Mouse (Mus musculus) gastrocnemius, postnatal 10 days (tissue): ENCODE measurements around the gene Gpatch4. TPM values are rescaled to one million over a fixed set of nuclear protein-coding genes. Genes with fewer than 3 reads are reported as not detected.

Experiments
- DNase-seq: peaks from one replicate; pipeline ENCODE4 v3.0.0; 2021; ENCODE audit warnings: mixed read lengths
- long read RNA-seq, 2 experiments: library from polyadenylated mRNA; stranded (forward); transcript quantifications; one replicate each; pipeline ENCODE4 v2.0.0; 2021
- total RNA-seq, 2 experiments: library from RNA; stranded (reverse); gene quantifications; 2 replicates each; pipeline ENCODE4 v1.2.3; 2021

Gene Gpatch4
- total RNA-seq = 10 to 100 TPM; 12.5 to 14.7 TPM
- long read RNA-seq, experiment 1, transcript Gpatch4-201 (8 exons, 1,630 nt) = major isoform, 16 of 21 reads
- long read RNA-seq, experiment 1, partial matches to known transcripts = 1 of 21 reads
- long read RNA-seq, experiment 1, other reads (novel, unspliced or antisense) = 0 of 21 reads
- long read RNA-seq, experiment 2, transcript Gpatch4-201 (8 exons, 1,630 nt) = major isoform, 9 of 10 reads
- long read RNA-seq, experiment 2, partial matches to known transcripts = 0 of 10 reads
- long read RNA-seq, experiment 2, other reads (novel, unspliced or antisense) = 0 of 10 reads

GRCm38 (mm10) chr3:88042661-88043421 lies at the start of gene Gpatch4:
Gpatch4 (plus strand) TSS chr3:88043108.
- peak; percentile 74 for DNase-seq

GRCm38 (mm10) chr3:87993436-87993835 lies 49.5 kb upstream of the Gpatch4 start:
- peak; percentile 59 for DNase-seq

DNA sequence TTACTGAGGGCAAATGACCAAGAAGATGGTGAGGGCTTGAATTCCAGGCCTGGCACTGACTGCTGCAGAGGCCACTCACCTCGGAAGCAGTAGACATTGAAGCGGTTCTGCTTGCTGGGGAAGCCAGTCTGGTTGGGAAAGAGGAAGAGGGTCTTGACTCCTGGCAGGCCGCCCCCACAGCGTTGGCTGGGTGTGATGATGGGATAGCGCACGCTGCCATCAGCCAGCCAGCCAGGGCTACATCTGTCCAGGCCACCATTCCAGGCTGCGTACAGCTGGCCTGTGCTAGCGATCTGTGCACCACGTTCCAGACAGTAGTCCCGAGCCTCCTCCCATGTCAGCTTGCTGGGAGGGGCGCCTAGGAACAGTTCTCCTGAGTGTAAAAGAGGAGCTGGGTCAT lies 47.6 kb upstream of the Gpatch4 start:
- no peak for DNase-seq

DNA sequence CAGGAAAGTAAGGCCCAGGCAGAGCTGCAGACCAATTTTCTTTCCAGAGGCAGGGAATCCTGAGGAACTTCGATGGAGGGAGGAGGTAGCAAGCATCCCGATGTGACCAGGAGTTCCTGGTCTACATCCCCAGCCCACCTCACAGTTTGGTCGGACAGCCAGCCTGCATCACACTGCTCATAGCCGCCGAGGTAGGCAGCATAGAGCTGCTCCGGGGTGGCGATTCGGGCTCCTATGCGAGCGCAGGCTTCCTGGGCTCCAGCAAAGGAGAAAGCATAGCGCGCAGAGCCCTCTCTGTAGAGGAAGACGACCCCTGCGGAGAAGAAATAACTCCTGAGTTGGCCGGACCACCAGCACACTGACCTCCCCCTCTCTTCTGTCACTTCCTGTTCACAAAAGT lies 46.5 kb upstream of the Gpatch4 start:
- DNase-seq = no peak

- DNase-seq = peak; percentile 35
Measured at GRCm38 (mm10) chr3:87996971-87997614, 45.8 kb upstream of the Gpatch4 start.

GRCm38 (mm10) chr3:87998747-87999146 lies 44.2 kb upstream of the Gpatch4 start:
- no peak for DNase-seq

GRCm38 (mm10) chr3:87999243-87999895 lies 43.5 kb upstream of the Gpatch4 start:
- no peak for DNase-seq

DNA sequence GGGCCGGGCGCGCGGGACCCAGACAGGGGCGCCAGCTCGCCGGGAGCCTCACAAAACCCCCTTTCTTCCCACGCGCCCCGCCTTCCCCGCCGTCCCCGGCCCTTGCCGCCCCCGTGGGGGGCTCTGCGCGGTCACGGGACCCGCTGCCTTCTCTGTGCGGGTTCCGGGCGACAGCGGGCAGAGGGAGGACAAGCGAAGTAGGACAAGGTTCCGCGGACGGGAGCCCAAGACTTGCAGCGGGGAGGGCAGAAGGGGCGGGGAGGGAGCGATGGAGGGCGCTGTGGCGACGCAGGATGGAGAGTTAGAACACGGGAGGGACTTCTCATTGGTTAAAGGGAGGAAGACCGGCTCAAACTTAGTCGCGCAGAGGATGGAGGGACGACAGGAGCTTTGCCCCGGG lies 42.7 kb upstream of the Gpatch4 start, which contains the start of gene Bcan:
Gene Bcan, minus strand, starts transcription at position 50 of the 400 bp plus-strand sequence.
- DNase-seq = no peak

DNA sequence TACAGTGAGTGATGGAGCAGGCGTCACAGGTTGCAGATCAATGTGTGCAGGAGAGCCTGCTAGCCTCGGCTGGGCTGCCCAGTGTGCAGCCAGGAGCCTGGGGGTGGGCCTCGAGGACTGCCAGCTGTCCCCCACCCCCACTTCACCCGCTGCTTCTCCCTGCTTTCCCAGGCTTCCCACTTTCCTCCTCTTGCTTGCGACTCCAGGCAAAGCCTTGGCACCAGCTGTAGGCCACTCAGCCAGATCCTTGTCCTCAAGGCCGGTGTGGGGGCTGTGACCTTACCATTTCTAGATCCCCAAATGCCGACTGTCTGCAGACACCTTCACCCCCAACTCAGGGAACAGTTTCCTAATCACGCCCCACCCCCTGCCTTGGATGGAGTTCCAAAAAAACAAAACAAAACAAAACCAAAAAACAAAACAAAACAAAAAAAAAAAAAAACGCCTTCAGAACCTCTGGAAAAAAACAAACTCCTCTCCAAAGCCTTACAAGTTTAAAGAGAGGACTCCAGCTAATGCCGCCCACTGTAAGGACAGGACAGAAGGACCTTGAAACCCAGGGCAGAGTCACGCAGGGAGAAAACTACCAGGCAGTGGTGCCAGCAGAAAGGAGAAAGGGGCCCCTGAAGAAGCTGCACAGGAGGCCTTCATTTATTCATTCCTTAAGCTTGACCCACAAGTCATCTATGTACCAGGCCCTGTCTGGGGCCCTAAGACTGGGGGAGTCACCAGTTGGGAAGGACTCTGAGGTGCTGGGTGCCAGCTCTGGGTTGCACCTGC lies 41.9 kb upstream of the Gpatch4 start:
- no peak for DNase-seq

- peak; percentile 27 for DNase-seq
Measured at GRCm38 (mm10) chr3:88002291-88002976, 40.5 kb upstream of the Gpatch4 start.

GRCm38 (mm10) chr3:88005822-88006786 lies 36.8 kb upstream of the Gpatch4 start:
- DNase-seq = no peak

GRCm38 (mm10) chr3:88010634-88011265 lies 32.2 kb upstream of the Gpatch4 start:
- DNase-seq = peak; percentile 22

GRCm38 (mm10) chr3:88022322-88023191 lies 20.4 kb upstream of the Gpatch4 start:
- peak; percentile 83 for DNase-seq

DNA sequence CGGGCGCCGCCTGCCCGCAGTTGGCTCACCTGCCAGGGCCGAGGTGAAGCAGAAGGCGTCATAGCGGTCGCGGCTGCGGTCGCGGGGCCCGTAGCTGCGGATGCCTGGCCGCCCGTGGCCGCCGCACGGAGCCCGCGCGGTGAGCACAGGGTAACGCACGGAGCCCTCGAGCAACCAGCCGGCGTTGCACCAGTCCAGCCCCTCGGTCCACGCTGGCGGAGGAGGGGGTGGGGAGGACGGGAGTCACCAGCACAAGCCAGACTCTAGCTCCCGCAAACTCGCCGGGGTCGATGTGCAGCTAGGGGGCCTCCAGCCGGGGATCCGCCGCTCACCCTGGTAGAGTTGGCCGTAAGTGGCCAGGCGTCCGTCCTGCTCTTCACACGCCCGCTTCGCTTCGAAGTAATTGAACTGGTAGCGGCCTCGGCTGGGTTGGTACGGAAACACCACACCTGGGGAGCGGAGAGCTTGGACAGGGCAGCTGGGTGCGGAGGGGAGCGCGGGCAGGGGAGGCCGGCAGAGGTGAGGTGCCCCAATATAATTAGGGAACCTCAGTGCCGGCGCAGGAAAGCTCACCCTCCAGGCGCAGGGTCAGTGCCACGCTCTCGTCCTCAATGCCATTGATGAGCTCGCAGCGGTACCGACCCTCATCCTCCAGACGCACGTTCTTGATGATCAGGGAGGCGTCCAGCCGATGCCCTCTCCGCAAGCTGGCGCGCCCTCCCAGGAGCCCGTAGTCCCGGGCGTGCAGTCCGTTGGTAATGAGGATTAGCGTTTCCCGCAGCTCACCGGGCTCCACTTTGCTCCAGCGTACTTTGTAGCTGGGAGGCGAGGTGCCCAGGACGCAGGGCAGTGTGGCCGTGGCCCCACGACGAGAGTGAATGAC lies 19.5 kb upstream of the Gpatch4 start:
- no peak for DNase-seq

- no peak for DNase-seq
Measured at GRCm38 (mm10) chr3:88026823-88027222, 16.1 kb upstream of the Gpatch4 start.

DNA sequence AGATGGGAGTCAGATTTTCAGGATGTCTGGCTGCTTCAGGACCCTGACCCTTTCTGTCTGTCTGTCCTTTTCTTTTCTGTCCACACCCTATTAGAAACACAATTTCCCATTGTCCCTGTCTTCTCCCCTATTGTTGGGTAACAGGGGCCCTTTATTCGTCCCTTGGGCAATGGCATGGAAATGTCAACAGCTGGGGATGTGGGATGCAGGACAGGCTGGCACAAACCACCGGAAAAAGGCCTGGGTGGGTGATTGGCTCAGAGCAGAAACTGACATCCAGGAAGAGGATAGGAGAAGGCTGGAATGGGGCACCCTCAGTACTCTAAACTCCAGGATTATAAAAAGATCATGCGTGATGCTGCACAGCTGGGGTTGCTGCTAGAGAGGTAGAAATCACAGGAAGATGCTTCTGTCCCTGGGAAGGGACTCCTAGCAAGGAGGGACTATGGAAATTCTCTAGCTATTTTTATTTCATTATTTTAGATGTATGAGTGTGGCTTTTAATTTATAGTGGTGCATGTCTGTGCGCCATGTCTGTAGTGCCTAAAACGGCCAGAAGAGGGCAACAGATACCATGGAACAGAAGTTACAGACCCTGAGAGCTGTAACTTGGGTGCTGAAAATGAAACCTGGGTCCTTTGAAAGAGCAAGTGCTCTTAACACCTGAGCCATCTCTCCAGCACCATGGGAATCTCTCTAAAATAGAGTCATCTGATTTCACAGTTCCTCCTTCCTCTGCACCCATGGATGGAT lies 15.3 kb upstream of the Gpatch4 start, which contains the start of gene Hapln2:
Gene Hapln2, minus strand, starts transcription at position 150 of the 753 bp plus-strand sequence.
- no peak for DNase-seq
